Mouse (Mus musculus) spleen, postnatal 14 days (tissue): Measurements from ENCODE around the gene Gstcd.

ENCODE experiments used
- DNase-seq, 2 experiments: peaks; one replicate each; pipeline ENCODE4 v3.0.0; 2021 to 2022; ENCODE audit warnings: low spot score in 2 of 2

The Gstcd gene

GRCm38 (mm10) chr3:133091664-133092273, at the start of gene Gstcd, which contains the start of gene Ints12:
Gene Gstcd (minus strand): TSS chr3:133092033.
Gene Ints12 (plus strand): TSS chr3:133091840.
- peak; percentile 79 to 89 for DNase-seq

- no peak for DNase-seq
Observed at GRCm38 (mm10) chr3:133132611-133133010, 40.8 kb upstream of the Gstcd start.

- DNase-seq = no peak
Observed at GRCm38 (mm10) chr3:133131372-133131771, 39.5 kb upstream of the Gstcd start.

GRCm38 (mm10) chr3:133113281-133113680, 21.4 kb upstream of the Gstcd start:
- no peak for DNase-seq

GRCm38 (mm10) chr3:133111741-133112140, 19.9 kb upstream of the Gstcd start:
- DNase-seq = no peak

GRCm38 (mm10) chr3:133109844-133110243, 18.0 kb upstream of the Gstcd start:
- no peak for DNase-seq

- DNase-seq = no peak
Observed at GRCm38 (mm10) chr3:133108731-133109130, 16.9 kb upstream of the Gstcd start.

GRCm38 (mm10) chr3:133104436-133104835, 12.6 kb upstream of the Gstcd start:
- DNase-seq = no peak

GRCm38 (mm10) chr3:133103768-133104167, 11.9 kb upstream of the Gstcd start:
- DNase-seq = no peak

- DNase-seq = no peak
Observed at GRCm38 (mm10) chr3:133098909-133099308, 7.1 kb upstream of the Gstcd start.

- no peak for DNase-seq
Observed at GRCm38 (mm10) chr3:133098336-133098735, 6.5 kb upstream of the Gstcd start.

GRCm38 (mm10) chr3:133097936-133098335, 6.1 kb upstream of the Gstcd start:
- DNase-seq = no peak

GRCm38 (mm10) chr3:133094305-133094704, 2.5 kb upstream of the Gstcd start:
- no peak for DNase-seq

GRCm38 (mm10) chr3:133092936-133093335, 1.1 kb upstream of the Gstcd start:
- no peak for DNase-seq

GRCm38 (mm10) chr3:133092274-133092853, 531 bp upstream of the Gstcd start:
- no peak for DNase-seq

GRCm38 (mm10) chr3:133091121-133091663, 641 bp downstream of the Gstcd start:
- no peak for DNase-seq

- DNase-seq = no peak
Observed at GRCm38 (mm10) chr3:133090247-133091120, 1.3 kb downstream of the Gstcd start.

GRCm38 (mm10) chr3:133085858-133086257, 6.0 kb downstream of the Gstcd start:
- DNase-seq = no peak

GRCm38 (mm10) chr3:133082736-133083135, 9.1 kb downstream of the Gstcd start:
- DNase-seq = no peak

GRCm38 (mm10) chr3:133075560-133075959, 16.3 kb downstream of the Gstcd start:
- DNase-seq = no peak

- no peak for DNase-seq
Observed at GRCm38 (mm10) chr3:133052068-133052467, 39.8 kb downstream of the Gstcd start.

GRCm38 (mm10) chr3:133033145-133033755, 58.6 kb downstream of the Gstcd start:
- no peak for DNase-seq
